Mouse (Mus musculus): Measurements from ENCODE around the gene Dennd4b. TPM values are rescaled to one million over a fixed set of nuclear protein-coding genes. Genes with fewer than 3 reads are reported as not detected.

Gene Dennd4b
- polyA plus RNA-seq (2015; fragmentation: Nextera tagmentation; extraction: Ambion mirVana) = 6.4 and 7.7 TPM in 2 replicates

GRCm38 (mm10) chr3:90265034-90265931 is at the start of gene Dennd4b:
Gene Dennd4b (plus strand): TSS chr3:90265185.

DNA sequence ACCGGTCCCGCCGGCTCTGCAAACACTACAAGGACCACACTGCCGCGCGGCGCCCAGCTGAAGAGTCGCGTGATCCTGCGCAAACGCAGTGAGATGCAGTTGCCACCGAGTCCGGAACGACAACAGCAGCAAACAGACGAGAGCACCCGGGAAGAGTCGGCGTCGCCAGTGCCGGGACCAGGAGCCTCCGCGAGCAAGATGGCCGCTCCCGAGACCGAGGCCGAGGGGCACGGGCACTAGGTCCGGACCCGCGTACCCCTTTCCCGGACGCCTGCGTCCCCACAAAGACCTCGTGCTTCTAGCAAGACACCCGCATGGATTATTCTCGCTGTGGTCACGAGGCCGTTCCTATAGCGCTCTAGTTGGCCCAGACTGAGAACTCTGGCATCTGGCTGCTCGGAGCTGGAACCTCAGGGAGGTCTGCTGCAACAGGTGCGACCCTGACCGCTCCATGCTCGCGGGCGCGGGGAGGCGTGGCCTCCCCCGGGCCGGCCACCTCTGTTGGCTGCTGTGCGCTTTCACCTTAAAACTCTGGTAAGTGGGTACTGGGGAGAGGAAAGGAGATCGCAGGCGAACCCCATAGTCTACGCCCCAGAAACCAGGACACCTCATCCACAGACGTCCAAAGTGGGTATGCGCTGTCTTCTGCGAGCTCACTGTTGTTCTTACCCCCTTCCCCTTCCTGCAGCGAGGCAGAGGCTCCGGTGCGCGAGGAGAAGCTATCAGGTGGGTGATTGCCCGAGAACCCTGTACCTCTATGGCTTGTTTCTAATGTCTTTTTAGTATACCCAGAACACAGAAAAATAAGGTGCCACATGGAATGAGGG is 33.3 kb upstream of the Dennd4b start, which contains the start of gene Jtb:
Jtb (plus strand) TSS at position 91 of the 827 bp plus-strand sequence.

GRCm38 (mm10) chr3:90242984-90243775 is 21.8 kb upstream of the Dennd4b start, which contains the start of gene Creb3l4:
Gene Creb3l4 (minus strand): TSS chr3:90243512.

DNA sequence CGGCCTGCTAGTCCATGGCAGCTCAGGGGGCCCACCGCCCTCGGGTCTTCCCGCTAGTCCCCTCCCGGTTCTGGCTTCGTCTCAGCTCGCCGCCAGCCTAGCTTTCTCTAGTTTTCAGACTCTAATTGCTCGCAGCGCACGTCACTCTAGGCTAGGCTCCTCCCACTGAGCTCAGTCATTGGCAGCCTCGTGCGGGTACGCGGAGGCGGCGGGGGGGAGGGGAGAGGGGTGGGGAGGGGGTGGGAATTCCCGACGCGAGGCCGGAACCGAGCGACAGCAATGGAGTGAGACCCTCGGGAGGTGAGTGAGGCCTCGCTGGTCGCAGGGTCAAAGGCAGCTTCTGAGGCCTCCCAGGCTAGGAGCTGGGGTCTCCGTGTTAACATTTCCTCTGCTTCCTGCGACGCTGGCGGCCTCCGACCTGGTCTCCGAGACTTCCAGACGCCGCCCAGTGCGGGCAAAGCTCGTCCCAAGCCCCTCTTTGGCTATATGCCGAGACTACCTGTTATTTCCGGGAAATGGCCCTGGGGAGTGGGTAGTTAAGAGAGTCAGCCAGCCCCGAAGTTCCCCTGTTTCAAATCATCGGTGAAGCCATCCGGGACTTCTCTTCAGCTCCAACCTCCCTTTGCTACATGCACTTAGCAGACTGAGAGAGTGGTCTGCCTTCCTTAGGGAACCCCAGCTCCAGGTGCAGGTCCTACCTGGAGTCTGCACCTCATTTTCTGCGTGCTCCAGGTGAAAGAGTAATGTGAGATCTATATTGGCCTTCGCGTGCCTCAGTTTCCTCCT is 16.8 kb upstream of the Dennd4b start, which contains the start of gene Slc39a1:
Slc39a1 (plus strand) TSS at position 213 of the 786 bp plus-strand sequence.

GRCm38 (mm10) chr3:90253653-90254418 is 11.1 kb upstream of the Dennd4b start, which contains the start of gene Crtc2:
Gene Crtc2 (plus strand): TSS chr3:90254163.

GRCm38 (mm10) chr3:90292345-90293275 is 27.6 kb downstream of the Dennd4b start, which contains the start of gene Gatad2b:
Gene Gatad2b (plus strand): TSS chr3:90293178.

Small RNAs within 50 kb of the gene (microRNA-seq; reads per million reads assigned to microRNA genes)
- not detected for gene Mir7012

Other genes with a start within 250 kb of the Dennd4b start
- 211 and 214 TPM in 2 replicates for gene 4933434E20Rik, start 213.5 kb upstream of the Dennd4b start, polyA plus RNA-seq (2015; fragmentation: Nextera tagmentation; extraction: Ambion mirVana)
- gene Ubap2l, start 212.6 kb upstream of the Dennd4b start, polyA plus RNA-seq (2015; fragmentation: Nextera tagmentation; extraction: Ambion mirVana) = 113 and 119 TPM in 2 replicates
- gene Tpm3, start 192.5 kb upstream of the Dennd4b start, polyA plus RNA-seq (2015; fragmentation: Nextera tagmentation; extraction: Ambion mirVana) = 236 and 260 TPM in 2 replicates
- 0.08 and 0.10 TPM in 2 replicates for gene Nup210l, start 161.1 kb upstream of the Dennd4b start, polyA plus RNA-seq (2015; fragmentation: Nextera tagmentation; extraction: Ambion mirVana)
- gene Rps27, start 51.5 kb upstream of the Dennd4b start, polyA plus RNA-seq (2015; fragmentation: Nextera tagmentation; extraction: Ambion mirVana) = 858 and 955 TPM in 2 replicates
- 18.7 and 20.7 TPM in 2 replicates for gene Rab13, start 51.5 kb upstream of the Dennd4b start, polyA plus RNA-seq (2015; fragmentation: Nextera tagmentation; extraction: Ambion mirVana)
- gene Jtb, start 33.6 kb upstream of the Dennd4b start, polyA plus RNA-seq (2015; fragmentation: Nextera tagmentation; extraction: Ambion mirVana) = 118 and 126 TPM in 2 replicates
- gene Creb3l4, start 21.7 kb upstream of the Dennd4b start, polyA plus RNA-seq (2015; fragmentation: Nextera tagmentation; extraction: Ambion mirVana) = 1.1 and 1.5 TPM in 2 replicates
- gene Slc39a1, start 17.0 kb upstream of the Dennd4b start, polyA plus RNA-seq (2015; fragmentation: Nextera tagmentation; extraction: Ambion mirVana) = 65.1 and 72.0 TPM in 2 replicates
- 13.4 and 16.6 TPM in 2 replicates for gene Crtc2, start 11.0 kb upstream of the Dennd4b start, polyA plus RNA-seq (2015; fragmentation: Nextera tagmentation; extraction: Ambion mirVana)
- gene Gatad2b, start 28.0 kb downstream of the Dennd4b start, polyA plus RNA-seq (2015; fragmentation: Nextera tagmentation; extraction: Ambion mirVana) = 11.2 and 14.6 TPM in 2 replicates
- gene Slc27a3, start 124.8 kb downstream of the Dennd4b start, polyA plus RNA-seq (2015; fragmentation: Nextera tagmentation; extraction: Ambion mirVana) = 32.3 and 32.4 TPM in 2 replicates
- 19.9 and 23.1 TPM in 2 replicates for gene Ints3, start 168.4 kb downstream of the Dennd4b start, polyA plus RNA-seq (2015; fragmentation: Nextera tagmentation; extraction: Ambion mirVana)
- gene Npr1, start 200.7 kb downstream of the Dennd4b start, polyA plus RNA-seq (2015; fragmentation: Nextera tagmentation; extraction: Ambion mirVana) = 2.8 and 3.6 TPM in 2 replicates
- gene Ilf2, start 210.9 kb downstream of the Dennd4b start, polyA plus RNA-seq (2015; fragmentation: Nextera tagmentation; extraction: Ambion mirVana) = 150 and 158 TPM in 2 replicates
- gene Snapin, start 225.8 kb downstream of the Dennd4b start, polyA plus RNA-seq (2015; fragmentation: Nextera tagmentation; extraction: Ambion mirVana) = 107 and 109 TPM in 2 replicates
- gene Chtop, start 244.3 kb downstream of the Dennd4b start, polyA plus RNA-seq (2015; fragmentation: Nextera tagmentation; extraction: Ambion mirVana) = 148 and 149 TPM in 2 replicates
- 121 and 135 TPM in 2 replicates for gene S100a1, start 249.2 kb downstream of the Dennd4b start, polyA plus RNA-seq (2015; fragmentation: Nextera tagmentation; extraction: Ambion mirVana)
- 50.6 and 58.5 TPM in 2 replicates for gene S100a13, start 249.2 kb downstream of the Dennd4b start, polyA plus RNA-seq (2015; fragmentation: Nextera tagmentation; extraction: Ambion mirVana)